Mouse (Mus musculus): ENCODE data around the gene Vps29. TPM values are rescaled to one million over a fixed set of nuclear protein-coding genes. Genes with fewer than 3 reads are reported as not detected.
A peak's percentile ranks its signal among the peaks of the same experiment; 100 is the strongest.

Vps29 gene
- total RNA-seq, 1 experiment from 2014 or later = 127 TPM

- DNase-seq = no peak
Observed at GRCm38 (mm10) chr5:122336554-122337294, 17.4 kb upstream of the Vps29 start.

DNA sequence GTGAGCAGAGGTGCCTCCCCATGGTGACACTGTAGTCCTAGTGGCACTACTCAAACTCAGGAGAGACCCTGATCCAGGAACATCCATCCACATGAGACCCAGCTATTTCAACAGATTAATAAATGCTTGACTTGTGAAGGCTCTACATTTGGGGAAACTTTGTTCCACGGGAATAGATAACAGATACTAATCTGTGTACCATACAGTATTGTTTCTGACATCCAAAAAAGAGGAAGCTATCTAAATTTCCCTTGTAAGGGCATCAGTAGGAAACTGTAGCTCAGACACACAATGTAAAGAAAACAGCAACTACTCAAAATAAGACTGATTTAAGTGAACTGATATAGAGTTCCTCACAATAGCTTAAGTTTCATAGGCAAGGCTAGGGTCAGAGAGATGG is 11.3 kb upstream of the Vps29 start:
- DNase-seq = no peak

- no peak for DNase-seq
Observed at GRCm38 (mm10) chr5:122343768-122344167, 10.4 kb upstream of the Vps29 start.

GRCm38 (mm10) chr5:122344260-122344659 is 9.9 kb upstream of the Vps29 start:
- peak; percentile 88 for DNase-seq

DNA sequence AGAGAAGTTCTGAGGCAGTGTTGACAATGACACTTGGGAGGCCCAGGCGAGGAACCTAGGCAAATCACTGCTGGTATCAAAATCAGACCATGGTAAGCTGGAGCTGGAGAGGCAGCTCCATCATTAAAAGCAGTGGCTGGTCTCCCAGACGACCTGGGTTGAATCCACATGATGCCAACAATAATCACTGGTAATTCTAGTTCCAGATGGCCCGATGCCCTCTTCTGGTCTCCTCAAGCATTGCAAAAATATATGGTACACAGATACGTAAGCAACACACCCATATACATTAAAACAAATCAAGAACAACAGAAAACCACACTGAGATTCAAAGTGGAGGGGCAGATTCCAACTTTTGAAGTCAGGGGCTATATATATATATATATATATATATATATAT is 8.4 kb upstream of the Vps29 start:
- DNase-seq = no peak

- no peak for DNase-seq
Observed at GRCm38 (mm10) chr5:122354492-122355067, 411 bp downstream of the Vps29 start.

DNA sequence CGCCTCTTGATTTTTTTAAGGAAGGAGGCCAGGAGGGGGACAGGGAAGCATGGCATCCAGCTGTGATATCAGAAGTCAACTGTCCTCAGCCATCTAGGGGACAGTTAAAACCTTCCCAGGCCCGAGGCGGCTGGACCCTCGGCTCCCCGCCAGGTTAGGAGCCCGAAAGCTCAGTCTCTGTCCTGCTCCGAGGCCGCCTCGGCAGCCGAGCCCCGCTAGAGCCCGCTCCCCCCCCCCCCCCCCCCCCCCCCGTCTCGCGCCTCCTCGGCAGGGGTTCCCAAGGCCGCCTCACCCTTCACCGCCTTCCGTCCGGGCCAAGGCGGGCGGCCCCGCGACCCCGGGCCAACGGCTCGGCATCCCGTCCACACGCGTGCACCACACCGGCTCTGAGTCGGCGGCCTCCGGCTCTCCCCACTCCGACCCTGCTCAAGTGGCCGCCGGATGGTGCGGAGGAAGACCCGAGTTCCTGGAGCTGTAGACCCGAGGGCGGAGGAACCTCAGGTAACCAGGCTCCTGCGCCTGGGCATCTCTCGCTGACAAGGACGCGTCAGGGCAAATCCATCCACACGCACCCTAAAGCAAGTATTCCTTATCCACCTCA is 17.5 kb downstream of the Vps29 start, which contains the start of gene Gpn3:
Gpn3 (plus strand) TSS at position 286 of the 601 bp plus-strand sequence.
- peak; percentile 61 for DNase-seq

DNA sequence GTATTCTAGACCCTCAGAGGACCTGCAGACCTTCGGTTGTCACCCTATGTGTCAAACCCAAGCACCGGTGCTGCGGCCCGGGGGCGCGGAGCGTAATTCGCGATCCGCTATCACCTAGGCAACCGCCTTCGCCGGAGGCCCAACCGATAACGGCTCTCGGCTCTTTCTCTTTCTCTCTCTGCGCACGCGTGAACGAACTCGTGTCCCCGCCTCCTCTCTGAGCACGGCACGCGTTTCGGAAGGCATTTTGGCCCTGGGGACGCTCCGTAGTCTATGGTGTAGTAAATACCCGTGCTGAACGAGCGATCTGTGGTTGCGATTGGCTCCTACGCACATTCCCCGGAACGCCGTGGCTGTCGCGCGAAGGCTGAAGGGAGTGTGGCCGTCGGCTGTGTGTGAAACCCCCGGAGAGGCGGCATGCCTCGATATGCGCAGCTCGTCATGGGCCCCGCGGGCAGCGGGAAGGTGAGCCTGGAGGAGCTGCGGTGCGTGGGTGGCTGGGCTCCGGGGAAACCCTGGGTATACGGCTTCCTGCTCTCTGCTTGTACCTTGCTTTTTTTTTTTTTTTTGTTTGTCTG is 18.1 kb downstream of the Vps29 start, which contains the start of gene Fam216a:
Fam216a (minus strand) TSS at position 173 of the 578 bp plus-strand sequence.
- peak; percentile 99 for DNase-seq

- no peak for DNase-seq
Observed at GRCm38 (mm10) chr5:122372878-122373277, 18.7 kb downstream of the Vps29 start.

GRCm38 (mm10) chr5:122377101-122377833 is 23.1 kb downstream of the Vps29 start:
- no peak for DNase-seq

DNA sequence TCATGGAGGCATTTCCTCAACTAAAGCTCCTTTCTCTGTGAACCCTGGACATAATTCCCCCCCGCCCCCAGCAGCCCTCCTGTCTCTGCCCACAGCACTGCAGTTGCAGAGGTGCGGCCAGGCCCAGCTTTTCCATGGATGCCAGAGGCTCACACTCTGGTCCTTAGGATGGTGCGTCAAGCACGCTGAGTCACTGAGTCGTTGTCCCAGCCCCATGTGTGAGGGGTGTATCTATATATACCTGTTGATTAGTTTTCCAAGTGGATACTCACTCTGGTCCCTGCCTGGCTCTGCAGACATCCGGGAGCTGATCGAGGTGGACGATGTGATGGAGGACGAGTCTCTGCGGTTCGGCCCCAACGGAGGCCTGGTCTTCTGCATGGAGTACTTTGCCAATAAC is 24.0 kb downstream of the Vps29 start:
- no peak for DNase-seq

GRCm38 (mm10) chr5:122379374-122380155 is 25.4 kb downstream of the Vps29 start:
- peak; percentile 85 for DNase-seq

GRCm38 (mm10) chr5:122390006-122390405 is 35.8 kb downstream of the Vps29 start:
- no peak for DNase-seq

- DNase-seq = no peak
Observed at GRCm38 (mm10) chr5:122390671-122391070, 36.5 kb downstream of the Vps29 start.

- no peak for DNase-seq
Observed at GRCm38 (mm10) chr5:122391178-122391785, 37.1 kb downstream of the Vps29 start.

GRCm38 (mm10) chr5:122391786-122392180 is 37.6 kb downstream of the Vps29 start, which contains the start of gene Arpc3:
TSS of gene Arpc3 (plus strand) at chr5:122391878.
- DNase-seq = peak; percentile 94

DNA sequence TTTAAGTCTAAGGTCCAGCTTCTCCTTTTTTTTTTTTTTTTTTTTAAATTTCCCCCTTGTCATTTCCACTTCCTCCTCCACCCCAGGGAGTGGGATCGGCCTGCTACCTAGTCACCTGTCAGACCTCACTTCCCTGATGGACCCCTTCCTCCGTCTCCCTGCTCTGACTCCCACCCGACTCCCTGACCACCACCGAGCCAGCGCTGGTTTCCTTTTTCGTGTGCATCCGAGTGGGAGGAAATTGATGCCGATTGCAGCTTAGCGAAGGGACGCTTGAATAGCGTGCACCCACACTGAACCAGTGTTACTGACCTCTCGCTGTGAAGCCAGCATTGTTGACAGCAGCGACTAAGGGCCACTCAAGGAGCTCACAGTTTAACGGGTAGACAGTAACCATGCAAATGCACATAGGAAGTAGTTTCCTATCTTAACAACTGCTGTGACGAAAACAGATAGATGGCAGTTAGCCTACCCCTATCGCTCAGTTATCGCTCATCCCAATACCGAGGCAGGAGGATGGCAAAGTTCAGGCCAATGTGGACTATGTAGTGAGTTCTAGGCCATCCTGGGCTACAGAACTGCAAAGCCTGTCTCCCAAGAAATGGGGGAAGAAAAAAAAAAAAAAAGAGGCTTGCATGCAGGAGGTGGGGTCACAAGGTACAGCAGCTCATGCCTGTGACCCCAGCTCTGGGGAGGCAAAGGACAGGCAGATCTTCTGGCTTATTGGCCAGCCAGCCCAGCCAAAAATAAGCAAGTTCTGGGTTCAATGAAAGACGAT is 38.2 kb downstream of the Vps29 start:
- peak; percentile 45 for DNase-seq

DNA sequence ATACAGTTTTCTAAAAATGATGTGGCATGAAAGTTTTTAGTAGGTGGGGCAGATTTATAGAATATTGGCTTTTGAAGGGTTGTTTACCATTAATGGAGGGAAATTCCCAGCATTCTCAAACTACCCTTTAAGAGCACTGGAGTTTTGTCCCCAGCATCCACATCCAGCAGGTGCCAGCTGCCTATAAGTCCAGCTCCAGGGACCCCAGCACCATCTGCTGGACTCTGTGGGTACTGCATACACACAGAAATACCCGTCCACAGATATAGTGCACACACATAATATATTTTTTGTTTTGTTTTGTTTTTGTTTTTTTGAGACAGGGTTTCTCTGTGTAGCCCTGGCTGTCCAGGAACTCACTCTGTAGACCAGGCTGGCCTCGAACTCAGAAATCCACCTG is 39.7 kb downstream of the Vps29 start:
- peak; percentile 87 for DNase-seq

- DNase-seq = peak; percentile 57
Observed at GRCm38 (mm10) chr5:122396791-122397190, 42.6 kb downstream of the Vps29 start.

DNA sequence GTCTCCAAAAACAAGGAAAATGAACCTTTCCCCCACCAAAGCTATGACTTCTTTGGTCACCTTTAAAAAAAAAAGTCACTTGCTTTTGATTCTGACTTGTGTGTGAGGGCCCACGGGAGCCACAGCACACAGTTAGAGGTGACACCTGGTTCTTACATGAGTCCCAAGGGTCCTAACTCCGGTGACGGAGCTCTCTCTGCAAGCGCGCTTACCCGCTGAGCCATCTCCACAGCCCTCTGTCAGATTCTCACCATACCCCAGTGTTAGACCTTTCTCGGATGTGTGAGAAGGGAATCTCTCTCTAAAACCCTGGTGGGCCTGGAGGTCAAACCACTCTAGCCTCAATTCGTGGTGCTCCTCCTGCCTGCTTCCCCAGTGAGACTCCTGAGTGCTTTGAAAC is 43.3 kb downstream of the Vps29 start:
- no peak for DNase-seq

All from adrenal gland, postnatal 14 days (tissue).